Mouse (Mus musculus) hematopoietic stem cell, adult 5-6 weeks (primary cell): ENCODE measurements at regions not wholly inside any gene's neighbourhood (a gene's known extent, or its start where the extent isn't known, plus 50 kb on each side); places are given as distances from the start of the nearest gene placed in this dataset.
A peak's percentile ranks its signal among the peaks of the same experiment; 100 is the strongest.
"Not testable (repeated sequence)": the region's sequence is repeated elsewhere in the genome, so short reads cannot be mapped to it uniquely, and the experiment has no call there.

Experiments
- ATAC-seq, 2 experiments: fragments of 125-278 bp in 1 of 2; replicated peaks in 1 of 2; 2 replicates each; pipeline ENCODE4 v1.8.0; 2016 to 2017; ENCODE audit warnings: inconsistent platforms in 2 of 2, mild to moderate bottlenecking in 2 of 2, moderate number of reproducible peaks in 2 of 2, low read depth in 1 of 2, moderate TSS enrichment in 1 of 2; ENCODE audit not compliant: low FRiP score in 2 of 2, poor library complexity in 2 of 2, severe bottlenecking in 2 of 2, insufficient read depth in 1 of 2, low TSS enrichment in 1 of 2

DNA sequence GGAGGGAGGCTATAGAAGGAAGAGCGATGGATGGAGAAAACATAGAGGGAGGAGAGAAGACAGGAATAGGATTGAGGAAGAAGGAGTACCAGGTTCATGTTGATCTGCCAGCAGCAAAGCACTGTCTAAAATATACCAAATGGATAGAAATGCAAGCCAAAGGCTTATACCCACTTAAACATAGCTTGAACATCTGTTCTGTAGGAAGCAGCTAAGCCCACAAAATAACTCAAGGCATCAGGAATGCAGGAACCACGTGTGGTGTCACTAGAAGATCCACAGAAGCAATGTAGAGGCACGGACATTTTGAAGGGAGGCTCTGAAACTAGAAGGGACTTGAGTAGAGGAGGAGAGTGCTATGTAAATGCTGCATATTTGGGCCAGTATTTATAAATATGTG lies 78.9 kb downstream of the Smgc start:
- no peak for ATAC-seq

DNA sequence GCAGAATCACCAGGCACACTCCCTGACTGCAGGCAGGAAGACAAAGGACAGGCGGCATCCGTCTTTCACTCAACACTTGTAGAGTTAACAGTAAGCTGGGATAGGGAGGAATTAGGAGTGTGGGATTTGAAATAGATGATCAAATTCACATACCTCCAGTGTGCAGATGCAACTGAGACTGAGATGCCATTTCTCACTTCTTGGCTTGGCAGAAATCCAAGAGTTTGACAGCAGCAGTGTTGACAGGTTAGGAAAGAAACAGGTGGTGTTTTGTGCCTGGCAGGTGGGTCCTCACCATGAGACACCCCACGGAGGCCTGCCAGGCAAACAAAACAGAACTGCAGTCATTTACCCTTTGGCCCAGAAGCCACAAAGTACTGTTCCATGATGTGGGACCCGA lies 79.8 kb downstream of the Smgc start:
- no peak for ATAC-seq

DNA sequence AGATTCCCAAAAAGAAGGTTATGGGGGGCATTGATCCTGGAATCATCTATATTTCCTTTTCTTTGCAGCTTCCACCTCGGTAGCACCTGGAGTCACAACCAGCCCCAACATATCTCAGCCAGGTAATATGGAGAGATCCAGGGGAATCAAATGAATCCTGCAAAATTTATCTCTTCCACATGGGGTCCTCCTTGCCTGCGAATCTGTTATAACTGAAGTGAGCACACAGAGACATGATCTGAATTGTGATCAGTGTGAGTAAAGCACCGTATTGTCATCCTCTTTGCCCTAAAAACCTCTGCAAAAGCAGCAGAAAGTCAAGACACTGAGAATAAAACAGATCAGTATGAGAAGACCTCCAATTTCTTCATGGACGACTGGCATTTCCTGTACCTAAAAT lies 86.5 kb downstream of the Smgc start:
- ATAC-seq = no peak

- no peak for ATAC-seq
Observed at GRCm38 (mm10) chr15:91927492-91927891, 89.4 kb downstream of the Smgc start.

DNA sequence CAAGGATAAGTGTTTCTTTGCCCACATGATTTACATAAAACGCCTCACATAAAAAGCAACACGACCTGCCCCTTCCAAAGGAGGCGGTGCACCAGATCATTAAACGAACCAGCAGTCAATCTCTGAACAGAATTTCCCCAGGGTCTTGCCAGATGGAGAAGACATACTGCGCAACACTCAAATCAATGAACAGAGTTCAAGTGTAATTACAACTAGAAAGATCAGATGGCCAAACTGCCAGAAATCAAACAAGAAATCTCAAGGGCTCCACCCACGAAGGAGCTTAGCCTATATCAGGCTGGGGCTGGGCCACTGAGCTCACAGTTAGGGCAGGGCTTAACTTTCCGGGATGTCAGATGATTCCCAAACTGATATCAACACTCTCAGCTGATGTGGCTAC lies 90.4 kb downstream of the Smgc start:
- ATAC-seq = no peak

GRCm38 (mm10) chr15:91957273-91957672 lies 93.7 kb upstream of the Cntn1 start:
- no peak for ATAC-seq

DNA sequence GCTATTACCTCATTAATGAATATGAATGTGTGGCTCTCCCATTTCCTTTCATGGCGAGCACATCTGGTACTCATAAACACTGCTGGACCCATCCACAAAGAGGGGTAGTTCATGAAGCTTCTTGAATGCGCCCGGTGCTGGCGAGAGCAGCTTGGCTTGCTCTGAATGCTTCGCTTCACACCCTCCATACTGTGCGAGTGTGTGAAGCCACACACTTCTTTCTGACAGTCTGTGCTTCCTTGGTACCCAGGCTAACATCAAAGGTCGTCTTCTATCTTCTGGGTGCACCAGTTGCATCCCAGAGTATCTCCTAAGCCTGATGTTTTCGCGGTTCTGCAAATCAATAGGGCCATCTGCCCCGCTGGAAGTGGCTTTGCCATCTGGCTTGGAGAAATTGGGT lies 85.8 kb upstream of the Cntn1 start:
- ATAC-seq = no peak

DNA sequence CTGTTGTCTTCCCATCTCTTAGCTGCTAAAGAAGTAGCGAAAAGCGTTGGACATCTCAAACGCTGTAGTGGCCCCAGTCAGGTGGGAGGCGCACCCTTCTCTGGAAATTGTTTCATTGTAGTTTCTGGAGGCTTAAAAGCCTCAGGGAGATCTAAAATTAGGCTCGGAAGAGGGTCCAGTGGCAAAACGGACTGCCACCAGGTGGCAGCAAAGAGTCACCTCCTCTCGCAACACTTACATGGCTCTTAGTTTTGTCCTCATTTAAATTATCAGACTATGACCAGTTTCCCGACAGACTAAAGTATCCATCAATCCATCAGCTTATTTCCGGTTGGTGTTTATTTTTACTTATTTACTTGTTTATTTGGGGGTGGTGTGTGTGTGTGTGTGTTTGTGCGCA lies 81.6 kb upstream of the Cntn1 start:
- peak; percentile 56 to 75; a peak in 3 of 4 replicates for ATAC-seq

- ATAC-seq = no peak
Observed at GRCm38 (mm10) chr15:91971411-91971810, 79.6 kb upstream of the Cntn1 start.

DNA sequence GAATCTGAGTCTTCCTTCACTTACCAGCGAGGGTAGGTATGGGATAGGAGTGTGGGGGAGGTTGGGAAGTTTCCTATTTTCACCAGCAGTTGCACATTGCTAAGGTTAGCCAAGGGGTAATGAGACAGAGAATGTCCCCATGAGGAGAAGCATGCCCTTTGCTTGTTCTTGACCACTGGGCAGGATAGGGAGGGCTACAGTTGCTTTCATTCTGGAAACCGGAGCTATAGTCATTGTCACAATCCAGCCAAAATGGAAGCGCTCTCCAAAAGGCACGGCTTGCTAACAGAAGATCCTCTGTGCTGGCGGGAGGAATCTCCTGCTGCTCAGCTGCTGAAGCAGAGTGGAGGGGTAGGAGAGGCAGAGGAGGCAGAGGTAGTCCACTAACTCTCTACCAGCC lies 79.1 kb upstream of the Cntn1 start:
- no peak for ATAC-seq

DNA sequence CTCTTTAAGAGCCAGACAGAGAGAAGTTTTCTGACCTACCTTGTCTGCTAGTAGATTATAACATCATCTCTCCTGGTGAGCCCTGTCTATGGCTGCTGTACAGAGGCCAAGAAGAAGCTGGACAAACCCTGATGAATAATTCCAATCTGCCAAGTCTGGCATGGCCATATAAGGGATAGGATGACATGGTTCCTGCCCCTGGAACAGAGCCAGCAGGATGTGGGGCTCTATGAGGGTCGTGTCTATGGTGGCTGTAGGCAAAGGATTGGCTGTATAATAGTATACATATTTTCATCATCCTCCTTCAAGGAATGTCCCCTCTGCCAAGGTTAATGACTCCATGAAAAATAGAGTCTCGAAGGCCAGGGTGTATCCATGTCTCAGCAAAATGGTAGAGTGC lies 75.4 kb upstream of the Cntn1 start:
- ATAC-seq = no peak

GRCm38 (mm10) chr15:91983186-91983585 lies 67.8 kb upstream of the Cntn1 start:
- not testable (repeated sequence) for ATAC-seq

DNA sequence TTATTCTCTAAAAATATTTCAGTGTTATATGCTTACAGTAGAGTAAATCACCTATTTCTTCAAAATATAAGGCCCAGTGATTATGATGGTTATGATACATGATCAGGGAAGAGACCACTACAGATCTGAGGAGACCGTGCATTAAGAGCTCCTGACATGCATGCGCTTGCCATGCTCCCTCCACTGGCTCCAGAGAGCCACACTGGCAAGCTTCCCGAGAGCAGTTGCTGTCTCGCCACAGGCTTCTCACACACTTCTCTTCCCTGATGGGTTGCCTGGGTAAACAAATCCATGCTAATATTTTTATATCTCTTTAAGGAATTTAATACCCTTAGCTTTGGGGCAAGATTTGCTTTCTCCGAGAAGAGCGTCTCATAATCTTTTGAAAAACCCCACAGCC lies 50.9 kb upstream of the Cntn1 start:
- ATAC-seq = no peak
